Mouse (Mus musculus) CD4-positive, CD25-positive, alpha-beta regulatory T cell, adult 4 months (primary cell): ENCODE results near the gene Osbpl10. TPM values are rescaled to one million over a fixed set of nuclear protein-coding genes. Genes with fewer than 3 reads are reported as not detected.

ENCODE experiments used
- polyA plus RNA-seq, 2 experiments: library from polyadenylated mRNA; unstranded; fragments of 100-300 nt; shearing (Covaris generic); gene quantifications; one replicate each; pipeline ENCODE4 v1.2.1; 2017

Osbpl10 gene
- polyA plus RNA-seq, 2 experiments from 2014 or later = not detected

Other genes with a start within 250 kb of the Osbpl10 start
- gene Cmtm6, start 247.5 kb upstream of the Osbpl10 start, polyA plus RNA-seq = 10 to 100 TPM; 74.0 to 81.7 TPM
- gene Cmtm7, start 196.7 kb upstream of the Osbpl10 start, polyA plus RNA-seq = 10 to 100 TPM; 78.3 to 83.4 TPM
- gene Cmtm8, start 134.4 kb upstream of the Osbpl10 start, polyA plus RNA-seq = not detected
- 10 to 100 TPM; 17.5 to 26.8 TPM for gene Gpd1l, start 44.6 kb upstream of the Osbpl10 start, polyA plus RNA-seq
- 1,000 to 10,000 TPM; 2,534 to 6,238 TPM for gene Rps27rt, start 4.2 kb downstream of the Osbpl10 start, polyA plus RNA-seq